Mouse (Mus musculus) heart, postnatal 0 days (tissue): ENCODE measurements at regions not wholly inside any gene's neighbourhood (a gene's known extent, or its start where the extent isn't known, plus 50 kb on each side); places are given as distances from the start of the nearest gene placed in this dataset.

Experiments used
- CTCF ChIP-seq: IDR thresholded peaks from 2 replicates; pipeline ENCODE4 v1.5.1; 2016; ENCODE audit warnings: antibody characterized with exemption, control low read depth, low read depth
- EP300 ChIP-seq: IDR thresholded peaks from 2 replicates; pipeline ENCODE4 v1.6.1; 2016; ENCODE audit warnings: antibody characterized with exemption, low read depth

GRCm38 (mm10) chr5:64487698-64488398 is 315.3 kb upstream of the Klf3 start:
- TF ChIP-seq EP300 (no peak), CTCF (no peak)
